Mouse (Mus musculus) CH12.LX (cell line): ENCODE data around the gene Lman1l. TPM values are rescaled to one million over a fixed set of nuclear protein-coding genes. Genes with fewer than 3 reads are reported as not detected.

Experiments
- DNase-seq: peaks from one replicate; pipeline ENCODE4 v3.0.0-alpha.2; 2013; ENCODE audit errors: extremely low read depth
- H3K27ac ChIP-seq: 2 replicates; pipeline ENCODE4 v1.5.1; 2012; ENCODE audit warnings: low read depth, mild to moderate bottlenecking, control low read depth, moderate library complexity; ENCODE audit not compliant: insufficient read depth
- H3K27me3 ChIP-seq: replicated peaks from 2 replicates; pipeline ENCODE3; 2012; ENCODE audit warnings: inconsistent platforms
- H3K36me3 ChIP-seq, 2 experiments: replicated peaks in 1 of 2; 2 replicates each; pipeline versions ENCODE3 to v1.6.1; 2012; ENCODE audit warnings: inconsistent platforms in 1 of 2, low read length in 1 of 2, mild to moderate bottlenecking in 1 of 2, mixed read lengths in 1 of 2, moderate library complexity in 1 of 2; ENCODE audit not compliant: control insufficient read depth in 1 of 2, insufficient read depth in 1 of 2
- H3K4me1 ChIP-seq, 2 experiments: 2 replicates each; pipeline ENCODE4 v1.6.1; 2012; ENCODE audit warnings: inconsistent platforms in 1 of 2, moderate library complexity in 1 of 2; ENCODE audit not compliant: insufficient read depth in 2 of 2, control insufficient read depth in 1 of 2
- H3K4me2 ChIP-seq: 2 replicates; pipeline ENCODE4 v1.6.1; 2012; ENCODE audit warnings: low read depth, mild to moderate bottlenecking, control low read depth; ENCODE audit not compliant: poor library complexity, insufficient read depth, severe bottlenecking
- H3K4me3 ChIP-seq, 3 experiments: fragments of 150-350 bp in 1 of 3; sonication (generic) in 1 of 3; replicated peaks in 1 of 3; 2 replicates each; pipeline versions ENCODE3 to v1.5.1; 2011 to 2012; ENCODE audit warnings: low read depth in 2 of 3, low read length in 2 of 3, mild to moderate bottlenecking in 2 of 3, moderate library complexity in 2 of 3, control low read depth in 1 of 3, improper control_type of control experiment in 1 of 3, inconsistent platforms in 1 of 3, mixed read lengths in 1 of 3; ENCODE audit not compliant: poor library complexity in 1 of 3
- H3K79me2 ChIP-seq: replicated peaks from 2 replicates; pipeline ENCODE4 v1.6.1; 2012; ENCODE audit warnings: mild to moderate bottlenecking, moderate library complexity; ENCODE audit not compliant: control insufficient read depth, poor library complexity, insufficient read depth, severe bottlenecking; ENCODE audit errors: extremely low read depth
- H3K9ac ChIP-seq: 2 replicates; pipeline ENCODE4 v1.6.1; 2012; ENCODE audit warnings: low read depth, mild to moderate bottlenecking, control low read depth, moderate library complexity; ENCODE audit not compliant: insufficient read depth
- H3K9me3 ChIP-seq: replicated peaks from 2 replicates; pipeline ENCODE3; 2012; ENCODE audit warnings: low read length, inconsistent platforms, mixed read lengths
- CHD1 ChIP-seq: IDR thresholded peaks from 2 replicates; pipeline ENCODE4 v1.6.1; 2012; ENCODE audit warnings: low read depth, low read length, improper control_type of control experiment, inconsistent platforms
- CHD2 ChIP-seq: IDR thresholded peaks from 2 replicates; pipeline ENCODE4 v1.6.1; 2011; ENCODE audit warnings: low read length, improper control_type of control experiment
- CTCF ChIP-seq, 2 experiments: IDR thresholded peaks in 1 of 2; conservative IDR thresholded peaks in 1 of 2; 2 replicates each; pipeline ENCODE4 v1.5.1; 2011 to 2012; ENCODE audit warnings: low read depth in 2 of 2, low read length in 2 of 2, improper control_type of control experiment in 1 of 2, inconsistent platforms in 1 of 2, mild to moderate bottlenecking in 1 of 2, moderate library complexity in 1 of 2
- E2F4 ChIP-seq: IDR thresholded peaks from 2 replicates; pipeline ENCODE4 v1.6.1; 2011; ENCODE audit warnings: low read depth, low read length, improper control_type of control experiment; ENCODE audit not compliant: insufficient replicate concordance
- ELF1 ChIP-seq: IDR thresholded peaks from 2 replicates; pipeline ENCODE4 v1.6.1; 2014; ENCODE audit warnings: low read depth, mild to moderate bottlenecking, inconsistent platforms, low read length, improper control_type of control experiment
- EP300 ChIP-seq: IDR thresholded peaks from 2 replicates; pipeline ENCODE4 v1.6.1; 2011; ENCODE audit warnings: low read length, improper control_type of control experiment
- ETS1 ChIP-seq: conservative IDR thresholded peaks from 2 replicates; pipeline ENCODE4 v1.6.1; 2012; ENCODE audit warnings: low read depth, mild to moderate bottlenecking, inconsistent platforms, low read length, improper control_type of control experiment, moderate library complexity
- GABPA ChIP-seq: IDR thresholded peaks from 2 replicates; pipeline ENCODE4 v1.6.1; 2012; ENCODE audit warnings: low read depth, low read length, improper control_type of control experiment, inconsistent platforms; ENCODE audit not compliant: insufficient replicate concordance
- IRF4 ChIP-seq: IDR thresholded peaks from 2 replicates; pipeline ENCODE4 v1.6.1; 2014; ENCODE audit warnings: low read depth, mild to moderate bottlenecking, inconsistent platforms, low read length, improper control_type of control experiment
- JUN ChIP-seq: IDR thresholded peaks from 2 replicates; pipeline ENCODE4 v1.6.1; 2011; ENCODE audit warnings: low read depth, mild to moderate bottlenecking, low read length, improper control_type of control experiment, moderate library complexity; ENCODE audit not compliant: insufficient read depth
- JUND ChIP-seq: conservative IDR thresholded peaks from 2 replicates; pipeline ENCODE4 v1.6.1; 2011; ENCODE audit warnings: low read depth, low read length, improper control_type of control experiment
- MEF2A ChIP-seq: IDR thresholded peaks from 2 replicates; pipeline ENCODE4 v1.6.1; 2014; ENCODE audit warnings: low read depth, mild to moderate bottlenecking, inconsistent platforms, low read length, improper control_type of control experiment, borderline replicate concordance
- MXI1 ChIP-seq: IDR thresholded peaks from 2 replicates; pipeline ENCODE4 v1.6.1; 2011; ENCODE audit warnings: mild to moderate bottlenecking, low read depth, low read length, improper control_type of control experiment
- NRF1 ChIP-seq: IDR thresholded peaks from 2 replicates; pipeline ENCODE4 v1.6.1; 2014; ENCODE audit warnings: low read depth, mild to moderate bottlenecking, inconsistent platforms, low read length, improper control_type of control experiment, moderate library complexity
- PAX5 ChIP-seq: IDR thresholded peaks from 2 replicates; pipeline ENCODE4 v1.6.1; 2012; ENCODE audit warnings: low read length, inconsistent platforms, mixed read lengths
- SIN3A ChIP-seq: IDR thresholded peaks from 2 replicates; pipeline ENCODE4 v1.6.1; 2012; ENCODE audit warnings: low read length, improper control_type of control experiment, inconsistent platforms
- TBP ChIP-seq: conservative IDR thresholded peaks from 2 replicates; pipeline ENCODE4 v1.6.1; 2011; ENCODE audit warnings: low read depth, low read length, improper control_type of control experiment
- UBTF ChIP-seq: IDR thresholded peaks from 2 replicates; pipeline ENCODE4 v1.6.1; 2012; ENCODE audit warnings: low read depth, mild to moderate bottlenecking, inconsistent platforms, low read length, improper control_type of control experiment, moderate library complexity
- ZKSCAN1 ChIP-seq: IDR thresholded peaks from 2 replicates; pipeline ENCODE4 v1.6.1; 2012; ENCODE audit warnings: low read depth, inconsistent platforms, low read length, improper control_type of control experiment, borderline replicate concordance
- ZMIZ1 ChIP-seq: IDR thresholded peaks from 2 replicates; pipeline ENCODE4 v1.6.1; 2012; ENCODE audit warnings: low read depth, mild to moderate bottlenecking, inconsistent platforms, low read length, improper control_type of control experiment
- dilution Hi-C: fragments of 300-500 bp; cut with MboI; formaldehyde crosslinking; loops from 2 replicates; pipeline ENCODE4 v1.14.3; 2020; ENCODE audit warnings: low sequenced_read_pairs; ENCODE audit not compliant: extremely low pct_unique_long_range_greater_than_20kb, extremely low pct_ligation_motif_present
- in situ Hi-C: fragments of 300-500 bp; cut with MboI; formaldehyde crosslinking; loops from 3 replicates; pipeline ENCODE4 v1.14.3; 2019; ENCODE audit warnings: low sequenced_read_pairs, low pct_ligation_motif_present, low pct_unique_long_range_greater_than_20kb, mixed read lengths
- polyA plus RNA-seq: library from polyadenylated mRNA; unstranded; fragments of >175 nt; gene quantifications from 2 replicates; pipeline ENCODE4 v1.2.1, GENCODE M21; 2012; ENCODE audit warnings: low read depth; ENCODE audit not compliant: insufficient read length
- total RNA-seq, 2 experiments: library from RNA; depleted of rRNA; stranded (reverse); fragments of 300-350 nt in 1 of 2; fragments of >200 nt in 1 of 2; gene quantifications; 2 replicates each; pipeline ENCODE4 v1.2.3; 2012 to 2014

Lman1l gene
- total and polyA plus RNA-seq, 3 experiments, result 0.19 TPM; not detected in 2

DNA sequence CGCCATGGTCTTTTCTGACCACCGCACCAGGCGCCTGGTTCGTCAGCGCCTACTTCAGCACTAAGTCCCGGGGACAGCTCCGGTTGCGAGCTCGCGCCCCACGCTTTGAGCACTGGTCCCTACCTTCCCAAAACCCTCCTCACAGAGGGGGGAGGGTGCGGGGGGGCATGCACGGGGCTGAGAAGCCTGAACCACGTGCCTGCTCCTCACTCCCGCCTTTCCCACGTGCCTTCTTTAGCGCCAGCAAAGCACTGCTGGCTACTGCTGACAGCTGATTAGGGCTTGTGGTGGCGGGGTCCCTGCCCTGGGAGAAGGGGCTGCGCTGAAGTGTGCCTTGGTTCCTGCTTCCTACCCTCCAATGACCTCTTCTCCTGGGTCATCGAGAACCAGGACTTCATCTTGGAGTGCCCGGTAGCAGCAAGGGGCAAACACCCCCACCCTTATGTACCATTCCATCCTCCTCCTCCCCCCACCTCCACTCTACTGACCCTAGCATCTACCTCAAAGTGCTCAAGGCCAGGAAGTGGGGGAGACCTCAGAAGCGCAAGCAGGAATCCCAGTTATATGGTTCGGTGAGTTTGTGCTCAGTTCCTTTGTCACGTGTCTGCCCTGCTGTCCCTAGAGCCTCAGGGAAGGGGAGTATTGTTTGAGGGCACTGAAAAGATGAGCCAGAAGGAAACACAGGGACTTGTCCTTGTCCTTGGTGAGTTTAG lies 14.3 kb downstream of the Lman1l start, which contains the start of gene Cplx3 (continued):
- TF ChIP-seq CHD1, result no peak

GRCm38 (mm10) chr9:57605503-57605902 lies 15.1 kb downstream of the Lman1l start:
- H3K9me3 ChIP-seq, result no peaks in the 10 kb centered on the region
- no peak for DNase-seq
- H3K4me2 ChIP-seq, result no peak overlapping the region
- in situ Hi-C loops, result no loop called here
- no peak for TF ChIP-seq ELF1
- no peak for TF ChIP-seq GABPA
- no peak for TF ChIP-seq MEF2A
- TF ChIP-seq NRF1, result no peak
- no peak for TF ChIP-seq MXI1
- no peak for TF ChIP-seq UBTF
- no peak for TF ChIP-seq JUN
- TF ChIP-seq E2F4, result no peak
- TF ChIP-seq, all 38 proteins: peak for 0
- no peak overlapping the region for H3K9ac ChIP-seq
- dilution Hi-C loops, result no loop called here
- H3K27ac ChIP-seq, result no peak overlapping the region
- H3K27me3 ChIP-seq, result peaks cover 4% of the 10 kb centered on the region
- H3K4me1 ChIP-seq, result peaks cover 12 to 19% of the 10 kb centered on the region in 2 experiments
- no peaks in the 10 kb centered on the region for H3K36me3 ChIP-seq
- no peak overlapping the region for H3K4me3 ChIP-seq
- H3K79me2 ChIP-seq, result no peaks in the 10 kb centered on the region

GRCm38 (mm10) chr9:57604875-57605274 lies 15.7 kb downstream of the Lman1l start:
- H3K9me3 ChIP-seq, result no peaks in the 10 kb centered on the region
- TF ChIP-seq ZMIZ1 (no peak), CTCF (conservative IDR thresholded peaks at IDR 0.05 in 1 of 2, IDR thresholded peaks at IDR 0.05 in 1 of 2; ENCODE audit: low read depth in 2 of 2, low read length in 2 of 2) (no peak), TBP (no peak), JUND (no peak), SIN3A (no peak), ZKSCAN1 (no peak), ETS1 (no peak), UBTF (no peak), PAX5 (no peak), JUN (no peak), CHD1 (no peak), EP300 (no peak), CHD2 (no peak), IRF4 (no peak)
- H3K4me1 ChIP-seq, result peaks cover 13 to 17% of the 10 kb centered on the region in 2 experiments
- H3K79me2 ChIP-seq, result no peaks in the 10 kb centered on the region
- no peak for DNase-seq
- H3K27me3 ChIP-seq, result peaks cover 4% of the 10 kb centered on the region
- dilution Hi-C loops (no loop called here), in situ Hi-C loops (no loop called here)
- no peaks in the 10 kb centered on the region for H3K36me3 ChIP-seq
- H3K4me2 ChIP-seq, result no peak overlapping the region
- no peak overlapping the region for H3K9ac ChIP-seq
- no peak overlapping the region for H3K4me3 ChIP-seq
- no peak overlapping the region for H3K27ac ChIP-seq
